Mouse (Mus musculus): Measurements from ENCODE around the gene Cacna1a. TPM values are rescaled to one million over a fixed set of nuclear protein-coding genes. Genes with fewer than 3 reads are reported as not detected.
"Not testable (repeated sequence)": the region's sequence is repeated elsewhere in the genome, so short reads cannot be mapped to it uniquely, and the experiment has no call there.

Cacna1a gene
- total RNA-seq, 2 experiments from 2014 or later, result 243 to 258 TPM

DNA sequence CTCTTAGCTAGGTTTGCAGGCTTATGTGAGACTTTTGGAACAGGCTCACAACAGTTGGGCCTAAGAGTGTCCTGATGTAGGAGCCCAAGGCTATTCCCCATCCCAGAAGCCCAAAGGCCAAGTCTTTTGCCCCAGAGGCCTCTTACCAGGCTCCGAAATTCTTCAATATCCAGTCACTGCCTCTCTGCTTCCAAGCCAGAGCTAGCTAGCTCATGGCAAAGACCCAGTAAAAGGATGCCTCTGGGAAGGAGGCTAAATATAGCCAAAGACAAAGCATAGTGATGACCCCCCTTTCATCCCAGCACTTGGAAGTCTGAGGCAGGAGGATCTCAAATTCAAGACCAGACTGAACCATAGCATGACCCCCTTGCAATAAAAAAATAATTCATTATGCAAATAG is 211.2 kb downstream of the Cacna1a start:
- no peak for DNase-seq (ENCODE audit: extremely low spot score in 1 of 2, low spot score in 2 of 2)
- Histone ChIP-seq H3K4me3 (no peak overlapping the region), H3K27ac (no peak overlapping the region)
- intact Hi-C loops (cut with DNase I), result no loop called here
- TF ChIP-seq CTCF (IDR thresholded peaks at IDR 0.05), result no peak

DNA sequence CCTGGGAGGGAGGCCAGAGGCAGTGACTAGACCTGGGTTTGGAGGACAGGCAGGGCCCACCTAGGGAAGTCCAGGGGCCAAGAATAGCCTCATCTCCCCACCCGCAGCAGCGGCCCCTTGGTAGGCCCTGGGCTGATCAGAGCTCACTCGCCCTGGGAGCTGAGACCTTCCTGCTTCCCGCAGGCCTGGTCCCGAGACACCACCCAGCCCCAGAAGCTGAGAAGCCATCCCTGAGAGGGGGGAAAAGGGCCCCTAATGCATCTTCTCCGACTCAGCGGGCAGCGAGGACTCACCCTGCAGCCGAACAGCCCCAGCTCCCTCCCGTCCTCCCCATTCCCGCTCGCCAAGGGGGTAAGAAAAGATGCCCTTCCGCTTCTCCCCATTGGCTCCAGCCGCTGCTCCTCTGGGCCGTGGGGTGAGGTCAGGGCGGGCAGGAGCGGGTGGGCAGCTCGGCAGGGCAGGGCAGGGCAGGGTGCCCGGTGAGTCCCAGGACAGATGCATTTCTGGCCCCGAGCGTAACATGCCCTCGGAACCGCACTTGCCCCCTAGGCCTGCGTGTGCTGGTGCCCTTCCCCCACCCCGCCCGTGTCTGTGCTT is 212.2 kb downstream of the Cacna1a start:
- Histone ChIP-seq H3K27ac (no peak overlapping the region), H3K4me3 (peak overlapping the region; percentile 16; the same call in 1 of the 2 replicates)
- intact Hi-C loops (cut with DNase I), result no loop called here

DNA sequence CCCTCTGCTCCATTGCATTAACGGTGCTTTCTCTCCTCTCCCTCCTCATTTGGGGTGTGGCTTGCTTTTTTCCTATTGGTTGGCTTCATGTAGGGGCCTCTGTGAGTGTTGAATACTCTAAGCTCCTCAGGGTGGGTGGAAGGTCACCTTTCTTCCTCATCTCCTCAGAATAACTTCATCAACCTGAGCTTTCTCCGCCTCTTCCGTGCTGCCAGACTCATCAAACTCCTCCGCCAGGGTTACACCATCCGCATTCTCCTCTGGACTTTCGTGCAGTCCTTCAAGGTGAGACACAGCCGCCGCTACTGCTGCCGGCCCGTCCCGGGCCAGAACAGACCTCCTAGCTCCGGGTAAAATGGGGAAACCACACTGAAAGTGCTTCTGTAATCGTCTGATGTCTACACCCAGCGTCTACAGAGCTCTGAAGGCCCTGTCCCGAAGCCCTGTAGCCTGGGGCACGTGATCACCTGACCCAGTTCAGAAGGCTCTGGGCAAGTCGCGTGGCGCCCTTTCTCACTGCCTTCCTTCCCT is 213.0 kb downstream of the Cacna1a start:
- intact Hi-C loops (cut with DNase I), result no loop called here
- DNase-seq (ENCODE audit: extremely low spot score in 1 of 2, low spot score in 2 of 2), result no peak
- no peak overlapping the region for H3K27ac ChIP-seq
- TF ChIP-seq CTCF (IDR thresholded peaks at IDR 0.05), result no peak
- H3K4me3 ChIP-seq, result no peak overlapping the region

More for the DNA sequence above, 212.2 kb downstream of the Cacna1a start:
- TF ChIP-seq CTCF (IDR thresholded peaks at IDR 0.05), result no peak
- DNase-seq (ENCODE audit: extremely low spot score in 1 of 2, low spot score in 2 of 2), result no peak

DNA sequence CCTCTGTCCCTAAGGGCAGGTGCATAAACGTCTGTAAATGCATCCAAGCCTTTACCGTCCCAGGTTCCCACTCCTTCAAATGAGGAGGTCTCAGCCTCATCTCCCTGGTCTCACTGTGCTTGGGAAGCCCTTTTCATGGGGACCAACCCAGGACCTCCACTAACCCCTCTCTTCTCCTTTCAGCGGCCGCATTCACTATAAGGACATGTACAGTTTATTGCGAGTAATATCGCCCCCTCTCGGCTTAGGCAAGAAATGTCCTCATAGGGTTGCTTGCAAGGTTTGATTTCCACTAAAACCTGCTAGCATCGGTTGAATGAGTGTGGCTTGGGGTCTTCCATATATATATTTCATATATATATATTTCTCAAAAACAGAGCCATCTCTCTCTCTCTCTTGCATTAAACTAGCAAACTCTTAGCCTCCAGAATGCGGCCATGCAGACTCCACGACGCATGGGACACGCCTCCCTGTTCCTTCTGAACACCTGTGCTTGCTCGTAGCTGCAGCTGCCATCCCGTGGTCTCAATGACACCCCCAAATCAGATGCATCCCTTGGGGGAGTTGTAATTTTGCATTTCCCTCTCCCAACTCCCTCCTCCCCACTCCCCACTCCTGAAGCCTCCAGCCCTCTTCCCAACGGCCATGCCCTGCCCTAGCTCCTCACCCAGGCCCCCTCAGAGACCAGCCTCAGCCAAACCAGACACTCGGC is 226.4 kb downstream of the Cacna1a start:
- peak; percentile 67 for TF ChIP-seq CTCF (IDR thresholded peaks at IDR 0.05)
- H3K4me3 ChIP-seq, result no peak overlapping the region
- H3K27ac ChIP-seq, result no peak overlapping the region
- intact Hi-C loops (cut with DNase I), result no loop called here
- DNase-seq (ENCODE audit: extremely low spot score in 1 of 2, low spot score in 2 of 2), result no peak

DNA sequence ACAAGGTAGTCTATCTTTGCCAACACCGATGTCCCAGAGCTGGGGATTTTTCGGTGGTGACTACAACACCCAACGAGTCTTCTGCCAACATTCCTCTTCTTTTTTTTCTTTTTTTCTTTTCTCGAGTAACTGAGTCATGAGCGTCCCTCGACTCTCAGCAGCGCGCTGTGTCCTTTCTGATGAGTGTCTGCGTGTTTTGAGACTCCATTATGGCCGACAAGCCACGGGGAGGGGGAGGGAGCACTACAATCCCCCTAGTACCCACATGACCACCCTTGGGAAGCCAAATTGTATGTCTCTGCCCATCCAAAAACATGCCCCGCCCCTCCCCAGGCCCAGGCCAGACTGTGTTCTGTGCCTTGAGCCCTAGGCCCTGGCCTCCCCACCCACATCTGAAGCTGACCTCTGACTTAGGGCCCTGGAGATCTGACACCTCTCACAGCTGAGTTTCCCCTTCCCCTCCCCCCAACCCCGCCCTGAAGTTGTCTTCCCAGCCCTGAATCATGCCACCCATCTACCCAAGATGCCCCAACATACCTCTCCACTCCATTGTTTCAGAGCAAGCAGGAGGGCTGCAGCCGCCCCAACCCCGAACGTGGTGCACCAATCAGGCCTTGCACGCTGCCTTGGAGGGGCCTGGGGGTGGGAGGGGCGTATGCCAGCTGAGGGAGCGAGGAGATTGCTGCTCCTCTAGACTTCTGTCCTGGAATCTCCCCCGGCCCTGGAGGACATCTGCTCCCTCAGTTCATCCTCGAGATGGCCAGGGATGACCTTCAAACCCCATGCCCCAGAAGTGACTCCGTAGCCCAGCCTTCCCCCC is 227.6 kb downstream of the Cacna1a start:
- TF ChIP-seq CTCF (IDR thresholded peaks at IDR 0.05), result no peak
- no peak overlapping the region for H3K27ac ChIP-seq
- intact Hi-C loops (cut with DNase I), result no loop called here
- DNase-seq (ENCODE audit: extremely low spot score in 1 of 2, low spot score in 2 of 2), result no peak
- H3K4me3 ChIP-seq, result no peak overlapping the region

DNA sequence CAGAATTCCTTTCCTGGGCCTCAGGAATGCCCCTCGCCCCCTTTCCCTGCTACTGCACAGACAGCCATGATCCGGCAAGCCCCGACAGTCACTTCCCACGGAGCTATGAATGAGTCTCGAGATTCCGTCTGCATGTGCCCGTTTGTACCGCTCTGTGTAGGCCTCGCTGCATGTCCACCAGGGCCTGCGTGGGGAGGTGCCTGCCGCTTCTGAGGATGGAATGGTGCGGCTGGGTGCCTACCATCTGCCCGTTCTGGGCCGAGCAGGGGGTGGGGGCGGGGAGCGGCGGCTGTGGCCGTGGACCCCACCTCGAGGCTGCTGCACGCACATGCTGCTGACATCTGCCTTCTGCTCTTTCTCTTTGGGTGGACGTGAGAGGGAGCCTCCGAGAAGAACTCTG is 228.8 kb downstream of the Cacna1a start:
- DNase-seq (ENCODE audit: extremely low spot score in 1 of 2, low spot score in 2 of 2), result no peak
- H3K4me3 ChIP-seq, result no peak overlapping the region
- H3K27ac ChIP-seq, result peak overlapping the region; percentile 47
- intact Hi-C loops (cut with DNase I), result no loop called here
- no peak for TF ChIP-seq CTCF (IDR thresholded peaks at IDR 0.05)

DNA sequence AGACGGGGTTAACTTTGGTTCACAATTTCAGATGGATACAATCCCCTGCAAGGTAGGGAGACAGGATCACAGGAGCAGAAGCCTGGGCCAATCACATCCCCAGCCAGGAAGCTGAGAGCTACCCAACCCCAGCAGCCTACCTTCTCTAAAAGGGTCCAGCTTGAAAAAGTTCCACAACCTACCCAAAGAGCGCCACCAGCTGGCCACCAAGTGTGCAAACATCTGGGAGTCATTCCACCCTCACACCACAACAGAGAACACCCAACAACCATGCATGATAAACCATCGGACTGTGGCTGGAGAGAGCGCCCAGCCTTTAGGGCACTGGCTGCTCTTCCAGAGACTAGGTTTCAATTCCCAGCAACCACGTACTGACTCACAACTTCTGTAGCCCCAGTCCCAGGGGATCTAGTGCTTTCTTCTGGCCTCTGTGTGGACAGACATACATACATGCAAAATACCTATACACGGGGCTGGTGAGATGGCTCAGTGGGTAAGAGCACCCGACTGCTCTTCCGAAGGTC is 232.9 kb downstream of the Cacna1a start:
- no peak for DNase-seq (ENCODE audit: extremely low spot score in 1 of 2, low spot score in 2 of 2)
- intact Hi-C loops (cut with DNase I), result no loop called here
- peak; percentile 11; the same call in 1 of the 2 replicates for TF ChIP-seq CTCF (IDR thresholded peaks at IDR 0.05)
- no peak overlapping the region for H3K4me3 ChIP-seq
- no peak overlapping the region for H3K27ac ChIP-seq

DNA sequence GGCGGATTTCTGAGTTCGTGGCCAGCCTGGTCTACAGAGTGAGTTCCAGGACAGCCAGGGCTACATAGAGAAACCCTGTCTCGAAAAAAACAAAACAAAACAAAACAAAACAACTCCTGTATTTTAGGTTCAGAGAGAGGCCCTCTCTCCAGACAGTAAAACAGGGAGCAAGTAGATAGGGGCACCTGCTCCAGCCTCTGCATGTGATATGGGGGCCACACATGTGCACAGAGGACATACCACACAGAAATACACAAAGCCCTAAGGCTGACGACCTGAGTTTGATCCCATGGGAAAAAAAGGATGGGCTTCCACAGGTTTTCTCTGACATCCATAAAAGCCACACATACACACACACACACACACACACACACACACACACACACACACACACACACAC is 235.2 kb downstream of the Cacna1a start:
- H3K4me3 ChIP-seq; DNase-seq (ENCODE audit: extremely low spot score in 1 of 2, low spot score in 2 of 2); H3K27ac ChIP-seq; intact Hi-C loops (cut with DNase I): not testable (repeated sequence)

DNA sequence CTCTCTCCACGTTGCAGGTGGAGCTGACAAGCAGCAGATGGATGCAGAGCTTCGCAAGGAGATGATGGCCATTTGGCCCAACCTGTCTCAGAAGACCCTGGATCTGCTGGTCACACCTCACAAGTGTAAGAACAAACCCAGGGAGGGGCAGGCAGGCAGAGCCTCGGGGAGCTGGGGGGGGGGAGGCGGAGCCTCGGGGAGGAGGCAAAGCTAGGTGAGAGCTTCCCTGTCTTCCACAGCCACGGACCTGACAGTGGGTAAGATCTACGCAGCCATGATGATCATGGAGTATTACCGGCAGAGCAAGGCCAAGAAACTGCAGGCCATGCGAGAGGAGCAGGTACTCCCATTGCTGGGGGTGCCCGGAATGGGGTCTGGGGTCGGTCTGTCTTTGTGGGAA is 241.3 kb downstream of the Cacna1a start:
- no peak for DNase-seq (ENCODE audit: extremely low spot score in 1 of 2, low spot score in 2 of 2)
- Histone ChIP-seq H3K4me3 (no peak overlapping the region), H3K27ac (no peak overlapping the region)
- intact Hi-C loops (cut with DNase I), result no loop called here
- TF ChIP-seq CTCF (IDR thresholded peaks at IDR 0.05), result no peak

DNA sequence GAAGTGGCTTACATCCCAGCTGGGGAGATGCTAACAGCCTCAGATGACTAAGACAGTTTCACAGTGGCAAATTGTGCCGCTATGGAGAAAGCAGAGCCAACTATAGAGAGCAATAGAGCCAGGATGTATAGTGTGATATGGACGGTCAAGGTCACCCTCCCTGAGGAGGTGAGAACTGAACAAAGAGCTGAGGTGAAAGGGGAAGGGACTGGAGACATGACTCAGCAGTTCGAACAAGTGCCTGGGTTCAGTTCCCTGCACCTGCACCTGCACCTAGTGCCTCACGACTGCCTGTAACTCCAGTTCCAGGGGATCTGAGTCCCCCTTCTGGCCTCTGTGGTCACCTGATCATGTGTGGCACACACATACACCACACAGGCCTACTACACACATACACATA is 241.9 kb downstream of the Cacna1a start:
- Histone ChIP-seq H3K27ac (no peak overlapping the region), H3K4me3 (no peak overlapping the region)
- intact Hi-C loops (cut with DNase I), result no loop called here
- TF ChIP-seq CTCF (IDR thresholded peaks at IDR 0.05), result no peak
- no peak for DNase-seq (ENCODE audit: extremely low spot score in 1 of 2, low spot score in 2 of 2)

DNA sequence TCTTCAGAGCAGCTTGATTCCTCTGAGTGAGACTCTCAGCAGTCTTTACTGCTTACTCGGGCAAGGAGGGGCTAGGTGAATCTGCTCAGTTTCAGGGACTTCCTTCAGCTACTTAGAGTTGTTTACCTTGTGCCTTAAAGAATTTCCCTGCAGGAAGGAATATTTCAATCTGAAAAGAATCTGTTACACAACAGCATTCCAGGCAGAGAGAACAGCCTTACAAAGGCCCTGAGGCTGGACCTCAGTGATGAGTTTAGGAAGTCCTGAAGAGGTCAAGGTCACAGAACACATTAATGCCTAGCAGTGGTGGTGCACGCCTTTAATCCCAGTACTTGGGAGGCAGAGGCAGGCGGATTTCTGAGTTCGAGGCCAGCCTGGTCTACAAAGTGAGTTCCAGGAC is 243.6 kb downstream of the Cacna1a start:
- Histone ChIP-seq H3K4me3 (no peak overlapping the region), H3K27ac (no peak overlapping the region)
- intact Hi-C loops (cut with DNase I), result no loop called here
- no peak for TF ChIP-seq CTCF (IDR thresholded peaks at IDR 0.05)
- DNase-seq (ENCODE audit: extremely low spot score in 1 of 2, low spot score in 2 of 2), result no peak

Data from left cerebral cortex, adult 2 months (tissue).